21 mouse cellular contexts compared by ENCODE assay signal in the genomic region with DNA sequence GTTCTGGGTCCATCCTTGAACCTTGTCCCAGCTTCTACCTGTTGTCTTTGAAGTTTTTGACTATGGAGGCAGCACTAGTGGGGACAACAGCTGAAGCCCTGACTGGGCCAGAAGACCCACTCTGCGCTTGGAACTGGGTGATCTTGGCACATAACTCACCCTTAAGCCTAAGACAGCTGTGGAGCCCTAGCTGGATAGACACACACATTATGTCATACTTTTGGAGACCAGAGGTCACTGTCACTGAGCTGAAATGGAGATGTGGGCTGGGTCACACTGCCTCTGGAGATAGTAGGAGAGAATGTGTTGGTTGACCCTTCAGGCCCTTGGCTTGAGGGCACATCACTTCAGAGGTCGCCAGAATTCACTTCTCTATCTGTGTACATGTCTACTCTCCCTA.
DNase-seq lines count a peak whose midpoint lies in the region; ATAC-seq and TF ChIP-seq lines count a peak whose summit lies in the region.
"Had no signal": no experiment of that assay in that cellular context is flagged by ENCODE, and none has a peak within 500 bp of the region (broad histone marks: within the 10 kb centered on the region; RNA-seq: fewer than 3 reads in every experiment).

No protein-coding gene starts in this region.

- 59% methylated on average over 2 of the region's 2 CpGs for WGBS in heart, embryonic 11.5 days (ENCODE audit: insufficient replicate concordance)
- 75% methylated on average over 2 of the region's 2 CpGs for WGBS in thymus, adult 2 months

- H3K36me3 ChIP-seq in heart, embryonic 11.5 days (ENCODE audit: control insufficient read depth, insufficient read depth, low read length), result no peaks in the 10 kb centered on the region
- no peaks in the 10 kb centered on the region for H3K36me3 ChIP-seq in myocyte (ENCODE audit: control insufficient read depth, insufficient read depth)
- H3K36me3 ChIP-seq in thymus, adult 2 months (ENCODE audit: control insufficient read depth, insufficient read depth, low read length), result no peaks in the 10 kb centered on the region
- H3K36me3 ChIP-seq: forebrain, embryonic 10.5 days had no signal

- no peak overlapping the region for H3ac ChIP-seq in myocyte (ENCODE audit: control insufficient read depth, insufficient read length)

- H3K4me1 ChIP-seq in heart, embryonic 11.5 days (ENCODE audit: control insufficient read depth, insufficient read depth, low read length), result 0 out of 2 replicates have a peak, but pooled peaks cover 5% of the 10 kb centered on the region
- no peaks in the 10 kb centered on the region for H3K4me1 ChIP-seq in thymus, adult 2 months (replicated peaks; ENCODE audit: control insufficient read depth, insufficient read depth, low read length)
- H3K4me1 ChIP-seq: forebrain, embryonic 13.5 days had no signal

- ATAC-seq in heart, embryonic 11.5 days (replicated peaks; ENCODE audit: insufficient number of reproducible peaks, low FRiP score, low TSS enrichment), result no peak
- ATAC-seq: CD4-positive, CD25-positive, alpha-beta regulatory T cell, adult 4 months; forebrain, embryonic 13.5 days; forebrain, embryonic 16.5 days; hindbrain, postnatal 0 days; inflammation-experienced regulatory T-cells, adult 6 months; intestine, embryonic 16.5 days had no signal

- H3K4me2 ChIP-seq in heart, embryonic 11.5 days, result no peak overlapping the region
- H3K4me2 ChIP-seq in myocyte (ENCODE audit: low read depth), result peak overlapping the region; percentile 10
- H3K4me2 ChIP-seq: forebrain, embryonic 13.5 days; hindbrain, embryonic 14.5 days had no signal

- peak; percentile 17 for DNase-seq in gastrocnemius, postnatal 25 days
- no peak for DNase-seq in gastrocnemius, postnatal 36 days
- peak; percentile 44 to 53 for DNase-seq in heart, adult 9 months (ENCODE audit: low spot score in 2 of 2)
- no peak for DNase-seq in thymus, adult 2 months
- DNase-seq: adrenal gland, adult 2 months; adrenal gland, postnatal 14 days; cerebellum, adult 11 months; cerebellum, adult 9-10 months; cerebellum, postnatal 14 days; heart, postnatal 4 days; kidney, adult 18-20 months had no signal

- no peaks in the 10 kb centered on the region for H3K79me2 ChIP-seq in myocyte (ENCODE audit: control insufficient read depth, insufficient read depth)

- no peak overlapping the region for H3K27ac ChIP-seq in heart, embryonic 11.5 days (ENCODE audit: low read depth, low read length)
- no peak overlapping the region for H3K27ac ChIP-seq in thymus, adult 2 months (ENCODE audit: control insufficient read depth, insufficient read depth, low read length)
- H3K27ac ChIP-seq: forebrain, embryonic 10.5 days; forebrain, embryonic 13.5 days; hindbrain, embryonic 14.5 days; hindbrain, postnatal 0 days had no signal

- TF ChIP-seq CTCF in thymus, adult 2 months (IDR thresholded peaks at IDR 0.05; ENCODE audit: borderline replicate concordance, control insufficient read depth, extremely low read depth, insufficient read depth, low read length, poor library complexity), result no peak

- no peaks in the 10 kb centered on the region for H3K27me3 ChIP-seq in heart, embryonic 11.5 days (ENCODE audit: control insufficient read depth, insufficient read depth, low read length)
- H3K27me3 ChIP-seq in myocyte (ENCODE audit: control insufficient read depth, insufficient read depth, insufficient read length), result no peaks in the 10 kb centered on the region
- H3K27me3 ChIP-seq in thymus, adult 2 months (ENCODE audit: control insufficient read depth, insufficient read depth, low read length), result no peaks in the 10 kb centered on the region
- H3K27me3 ChIP-seq: forebrain, embryonic 13.5 days had no signal

- H3K9me3 ChIP-seq in heart, embryonic 11.5 days (replicated peaks; ENCODE audit: control insufficient read depth, low read length), result no peaks in the 10 kb centered on the region
- H3K9me3 ChIP-seq: forebrain, embryonic 10.5 days; forebrain, embryonic 13.5 days had no signal

- H3K9ac ChIP-seq in heart, embryonic 11.5 days (ENCODE audit: low read depth, low read length), result no peak overlapping the region
- H3K9ac ChIP-seq: forebrain, embryonic 13.5 days; hindbrain, embryonic 14.5 days had no signal

- intact Hi-C loops in gastrocnemius, postnatal 36 days (cut with DNase I), result loop anchor here (5.0 kb wide), 1 partner anchor 34 kb away; no protein-coding TSS in a partner anchor

- no peak for TF ChIP-seq POLR2A in myocyte (IDR thresholded peaks at IDR 0.05; ENCODE audit: insufficient read length, low read depth)
- no peak for TF ChIP-seq POLR2A in thymus, adult 2 months (IDR thresholded peaks at IDR 0.05; ENCODE audit: control insufficient read depth, extremely low read depth, insufficient read depth, low read length, poor library complexity)

- no peak overlapping the region for H3K4me3 ChIP-seq in heart, embryonic 11.5 days (ENCODE audit: low read depth, low read length)
- H3K4me3 ChIP-seq in myocyte, result no peak overlapping the region
- no peak overlapping the region for H3K4me3 ChIP-seq in thymus, adult 2 months (ENCODE audit: control insufficient read depth, insufficient read depth, low read length)
- H3K4me3 ChIP-seq: forebrain, embryonic 10.5 days; forebrain, embryonic 13.5 days had no signal

TF ChIP-seq in myocyte, 11 proteins besides CTCF, POLR2A, EP300 and RAD21:
- TF ChIP-seq E2F4 (IDR thresholded peaks at IDR 0.05; ENCODE audit: insufficient read depth) (no peak), TCF12 (IDR thresholded peaks at IDR 0.05; ENCODE audit: insufficient read depth, poor library complexity, severe bottlenecking) (no peak), USF1 (IDR thresholded peaks at IDR 0.05; ENCODE audit: low read depth) (no peak), SRF (IDR thresholded peaks at IDR 0.05; ENCODE audit: control insufficient read depth, insufficient read length, low read depth) (no peak), POLR2AphosphoS2 (IDR thresholded peaks at IDR 0.05; ENCODE audit: insufficient read length, low read depth) (no peak), MYOD1 (IDR thresholded peaks at IDR 0.05; ENCODE audit: control insufficient read depth in 1 of 3, insufficient read length in 2 of 3, low read depth in 2 of 3) (no peak)
TF ChIP-seq in myocyte: peak in this region for 0.

Comparison
In these comparisons a context has a peak if more than half of its experiments do, and no peak if none do; other contexts are left out.
1. DNase-seq: peak in gastrocnemius, postnatal 25 days (single experiment) and heart, adult 9 months (2 of 2); none in gastrocnemius, postnatal 36 days (0 of 2) and thymus, adult 2 months (single experiment).